Mouse (Mus musculus) kidney, postnatal 0 days (tissue): ENCODE measurements around the gene 4933415F23Rik. TPM values are rescaled to one million over a fixed set of nuclear protein-coding genes. Genes with fewer than 3 reads are reported as not detected.

Source experiments
- ATAC-seq: fragments of 200-750 bp; cut with Nextera tagmentation; replicated peaks from 2 replicates; pipeline ENCODE4 v1.8.0; 2017; ENCODE audit warnings: low read depth, moderate number of reproducible peaks, moderate TSS enrichment, moderate library complexity; ENCODE audit not compliant: low FRiP score
- DNase-seq: peaks from one replicate; pipeline ENCODE4 v3.0.0-alpha.2; 2016; ENCODE audit warnings: low spot score
- H3K27ac ChIP-seq: fragments of 300-500 bp; sonication (generic); 2 replicates; pipeline ENCODE4 v1.5.1; 2014; ENCODE audit warnings: mild to moderate bottlenecking
- H3K27me3 ChIP-seq: fragments of 300-500 bp; sonication (generic); 2 replicates; pipeline ENCODE4 v1.6.1; 2014; ENCODE audit warnings: low read length, mixed read lengths; ENCODE audit not compliant: insufficient read depth
- H3K36me3 ChIP-seq: fragments of 300-500 bp; sonication (generic); 2 replicates; pipeline ENCODE4 v1.6.1; 2014; ENCODE audit warnings: low read length, mixed read lengths; ENCODE audit not compliant: insufficient read depth
- H3K4me1 ChIP-seq: fragments of 300-500 bp; sonication (generic); replicated peaks from 2 replicates; pipeline ENCODE4 v1.6.1; 2014; ENCODE audit warnings: antibody characterized with exemption, low read length, mixed read lengths; ENCODE audit not compliant: insufficient read depth
- H3K4me2 ChIP-seq: fragments of 300-500 bp; sonication (generic); 2 replicates; pipeline ENCODE4 v1.6.1; 2014; ENCODE audit warnings: mild to moderate bottlenecking, low read length, moderate library complexity, mixed read lengths
- H3K4me3 ChIP-seq: fragments of 300-500 bp; sonication (generic); replicated peaks from 2 replicates; pipeline ENCODE4 v1.5.1; 2014; ENCODE audit warnings: low read depth, low read length
- H3K9ac ChIP-seq: fragments of 300-500 bp; sonication (generic); 2 replicates; pipeline ENCODE4 v1.6.1; 2014; ENCODE audit warnings: low read depth, low read length
- H3K9me3 ChIP-seq: fragments of 300-500 bp; sonication (generic); replicated peaks from 2 replicates; pipeline ENCODE4 v1.6.1; 2016; ENCODE audit warnings: low read length, inconsistent platforms, mixed read lengths
- CTCF ChIP-seq: IDR thresholded peaks from 2 replicates; pipeline ENCODE4 v1.5.1; 2016; ENCODE audit warnings: antibody characterized with exemption, low read depth, mild to moderate bottlenecking, moderate library complexity
- WGBS: fragments of 180-500 bp; shearing (Covaris S2); extraction: QIAGEN DNeasy Blood & Tissue Kit; methylation state at CpG from one replicate; pipeline ENCODE4 v1.1.7; 2014; 5-methylcytosine and 5-hydroxymethylcytosine counted together
- polyA plus RNA-seq: library from polyadenylated mRNA; unstranded; fragments of >200 nt; fragmentation: Nextera tagmentation; extraction: Ambion mirVana; gene quantifications from 2 replicates; pipeline ENCODE4 v1.2.1, GENCODE M21; 2015

Gene 4933415F23Rik
- polyA plus RNA-seq, 1 experiment from 2014 or later, result not detected

DNA sequence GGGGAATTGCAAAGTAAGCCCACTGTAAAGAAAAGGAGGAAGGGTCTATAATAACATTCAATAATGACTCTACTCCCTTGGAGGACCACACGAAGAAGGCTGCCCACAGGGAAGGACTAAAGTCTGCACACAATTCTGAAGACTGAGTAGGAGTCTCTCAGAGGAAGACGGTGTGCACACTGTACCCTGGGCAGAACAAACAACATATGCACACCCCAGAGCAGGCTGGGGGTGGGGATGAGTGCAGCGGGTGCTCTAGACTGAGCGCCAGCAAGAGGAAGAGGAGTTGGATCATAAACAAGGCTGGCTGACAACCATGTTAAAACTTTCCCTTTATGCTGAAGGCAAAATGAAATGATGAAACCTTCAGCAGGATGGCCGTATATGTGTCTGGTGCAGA lies 34.3 kb downstream of the 4933415F23Rik start:
- H3K27ac ChIP-seq, result no peak overlapping the region

DNA sequence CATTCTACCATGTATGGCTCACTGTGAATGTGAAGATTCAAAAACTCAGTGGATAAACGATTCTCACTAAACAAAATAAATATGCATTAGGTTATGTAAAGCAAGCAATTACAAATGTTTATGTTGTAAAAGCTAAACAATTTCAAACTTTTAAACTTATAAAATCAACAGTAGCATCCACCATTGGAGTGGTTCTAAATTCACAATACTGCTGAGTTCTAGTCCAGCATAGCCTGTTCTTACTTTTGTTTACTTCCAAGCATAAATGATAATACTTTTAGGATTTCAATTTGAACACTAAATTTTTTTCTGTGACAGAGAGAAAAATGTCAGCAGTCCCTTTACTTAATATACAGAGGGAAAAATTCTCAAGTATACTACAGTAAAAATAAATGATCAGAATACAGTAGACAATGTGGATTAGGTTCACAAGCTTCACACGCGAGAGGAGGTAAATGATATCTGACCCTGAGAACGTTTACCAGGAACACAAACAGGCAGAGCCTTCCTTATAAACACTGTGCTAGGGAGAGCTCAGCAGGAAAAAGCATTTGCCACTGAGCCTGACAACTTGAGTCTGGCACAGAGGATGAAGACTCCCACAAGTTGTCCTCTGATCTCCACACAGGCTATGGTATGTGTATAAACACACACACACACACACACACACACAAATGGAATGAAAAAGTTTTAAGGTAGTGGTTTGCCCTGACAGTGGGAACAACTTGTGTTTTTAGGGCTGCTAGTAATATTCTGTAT lies 37.2 kb downstream of the 4933415F23Rik start:
- Histone ChIP-seq H3K9ac (no peak overlapping the region), H3K4me3 (no peak overlapping the region), H3K4me1 (no peaks in the 10 kb centered on the region), H3K9me3 (no peaks in the 10 kb centered on the region), H3K36me3 (no peaks in the 10 kb centered on the region), H3K27ac (no peak overlapping the region), H3K27me3 (no peaks in the 10 kb centered on the region), H3K4me2 (no peak overlapping the region)
- TF ChIP-seq CTCF, result no peak
- WGBS, result 33% methylated on average over 4 of the region's 4 CpGs
- ATAC-seq (no peak), DNase-seq (no peak)

More for the DNA sequence above, 34.3 kb downstream of the 4933415F23Rik start:
- H3K4me3 ChIP-seq, result no peak overlapping the region
- ATAC-seq (no peak), DNase-seq (no peak)
- H3K4me2 ChIP-seq, result no peak overlapping the region
- no peaks in the 10 kb centered on the region for H3K9me3 ChIP-seq
- TF ChIP-seq CTCF, result no peak
- no peaks in the 10 kb centered on the region for H3K4me1 ChIP-seq
- H3K9ac ChIP-seq, result no peak overlapping the region
- WGBS, result 77% methylated on average over 5 of the region's 5 CpGs
- H3K27me3 ChIP-seq, result no peaks in the 10 kb centered on the region
- H3K36me3 ChIP-seq, result no peaks in the 10 kb centered on the region

- Histone ChIP-seq H3K36me3 (no peaks in the 10 kb centered on the region), H3K27me3 (no peaks in the 10 kb centered on the region), H3K9me3 (no peaks in the 10 kb centered on the region), H3K4me3 (no peak overlapping the region), H3K27ac (no peak overlapping the region), H3K4me2 (no peak overlapping the region), H3K4me1 (no peaks in the 10 kb centered on the region), H3K9ac (no peak overlapping the region)
- 80% methylated on average over 2 of the region's 2 CpGs for WGBS
- no peak for TF ChIP-seq CTCF
- no peak for DNase-seq
- ATAC-seq, result no peak
These were observed 38.1 kb downstream of the 4933415F23Rik start for GRCm38 (mm10) chr1:23063946-23064345.

DNA sequence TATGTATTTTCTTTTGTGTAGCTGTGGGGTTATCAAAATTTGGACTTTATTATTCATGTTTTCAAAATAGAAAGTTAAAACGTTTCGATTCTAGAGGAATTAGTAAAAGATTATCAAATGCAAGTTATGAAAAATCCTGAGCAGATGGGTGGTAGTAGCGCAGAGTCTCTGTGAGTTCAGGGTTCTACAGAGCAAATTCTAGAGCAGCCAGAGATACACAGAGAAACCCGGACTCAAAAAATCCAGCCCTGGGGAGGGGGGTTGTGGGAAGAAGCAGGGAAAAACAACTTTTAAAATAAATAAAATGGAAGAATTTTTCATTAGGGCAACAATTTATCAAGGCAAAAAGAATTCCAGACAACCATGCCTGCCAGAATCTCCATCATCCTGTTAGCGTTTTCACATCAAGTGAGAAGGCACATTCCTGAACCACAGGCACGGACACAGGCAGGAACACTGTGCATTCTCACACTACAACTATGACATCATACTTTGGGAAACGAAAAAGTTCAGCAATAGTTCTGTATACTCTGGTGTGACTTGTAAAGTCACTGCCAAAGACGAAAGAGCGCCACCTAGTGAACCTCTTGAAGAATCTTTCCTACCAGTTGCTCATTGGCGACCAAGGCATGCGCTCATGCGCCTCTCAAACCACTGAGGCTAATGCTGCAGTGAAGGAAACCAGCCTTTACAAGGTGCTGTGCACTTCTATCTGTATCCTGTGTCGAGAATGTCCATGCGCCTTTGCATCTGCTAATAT lies 40.3 kb downstream of the 4933415F23Rik start:
- 23% methylated on average over 14 of the region's 14 CpGs for WGBS
- H3K27me3 ChIP-seq, result no peaks in the 10 kb centered on the region
- TF ChIP-seq CTCF, result peak; percentile 79
- ATAC-seq (peak; percentile 95), DNase-seq (peak; percentile 89)
- H3K4me1 ChIP-seq, result no peaks in the 10 kb centered on the region
- no peaks in the 10 kb centered on the region for H3K9me3 ChIP-seq
- H3K9ac ChIP-seq, result no peak overlapping the region
- H3K4me3 ChIP-seq, result no peak overlapping the region
- H3K36me3 ChIP-seq, result no peaks in the 10 kb centered on the region
- H3K4me2 ChIP-seq, result no peak overlapping the region
- no peak overlapping the region for H3K27ac ChIP-seq

DNA sequence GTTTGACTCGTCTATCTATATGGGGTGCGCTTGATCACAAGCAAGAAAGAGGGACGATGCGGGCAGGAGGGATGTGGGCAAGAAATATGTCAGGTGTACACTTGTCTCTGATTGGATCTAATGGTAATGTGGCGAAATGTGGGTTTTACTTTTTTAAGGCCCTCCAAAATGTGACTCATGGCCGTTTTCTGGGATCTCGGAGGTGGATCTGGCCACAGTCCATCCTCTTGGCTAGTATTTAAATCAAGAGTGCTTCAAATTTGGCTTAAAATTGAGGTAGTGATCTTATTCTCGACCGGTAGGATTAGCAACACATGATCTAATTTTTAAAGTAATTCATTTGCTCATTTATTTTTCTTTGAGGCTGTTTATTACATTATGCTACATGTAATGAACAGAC lies 42.0 kb downstream of the 4933415F23Rik start:
- DNase-seq (no peak), ATAC-seq (no peak)
- Histone ChIP-seq H3K9me3 (no peaks in the 10 kb centered on the region), H3K4me3 (no peak overlapping the region), H3K4me2 (no peak overlapping the region), H3K36me3 (no peaks in the 10 kb centered on the region), H3K27ac (no peak overlapping the region), H3K9ac (no peak overlapping the region), H3K4me1 (no peaks in the 10 kb centered on the region), H3K27me3 (no peaks in the 10 kb centered on the region)
- WGBS, result 91% methylated on average over 9 of the region's 9 CpGs
- TF ChIP-seq CTCF, result no peak
